Mouse (Mus musculus) G1E (cell line): ENCODE measurements around the gene Jmjd8.

ENCODE experiments used
- CTCF ChIP-seq: IDR thresholded peaks from 2 replicates; pipeline ENCODE4 v1.5.1; 2012; ENCODE audit warnings: low read depth, low read length, inconsistent platforms, mixed read lengths
- GATA1 ChIP-seq: IDR thresholded peaks from 2 replicates; pipeline ENCODE4 v1.6.1; 2012; ENCODE audit warnings: borderline replicate concordance, low read length, inconsistent platforms, mixed read lengths
- POLR2AphosphoS5 ChIP-seq: IDR thresholded peaks from 2 replicates; pipeline ENCODE4 v1.6.1; 2012; ENCODE audit warnings: low read depth, low read length, inconsistent platforms; ENCODE audit not compliant: insufficient replicate concordance
- TAL1 ChIP-seq: conservative IDR thresholded peaks from 2 replicates; pipeline ENCODE4 v1.6.1; 2012; ENCODE audit warnings: low read depth, low read length, inconsistent platforms, mixed read lengths

GRCm38 (mm10) chr17:25825984-25826570 is 2.6 kb upstream of the Jmjd8 start:
- TF ChIP-seq TAL1: no peak
- no peak for TF ChIP-seq CTCF
- TF ChIP-seq GATA1: no peak
- TF ChIP-seq POLR2AphosphoS5: no peak
